Mouse (Mus musculus): ENCODE measurements at regions not wholly inside any gene's neighbourhood (a gene's known extent, or its start where the extent isn't known, plus 50 kb on each side); places are given as distances from the start of the nearest gene placed in this dataset.
A peak's percentile ranks its signal among the peaks of the same experiment; 100 is the strongest.
"Not testable (repeated sequence)": the region's sequence is repeated elsewhere in the genome, so short reads cannot be mapped to it uniquely, and the experiment has no call there.

DNA sequence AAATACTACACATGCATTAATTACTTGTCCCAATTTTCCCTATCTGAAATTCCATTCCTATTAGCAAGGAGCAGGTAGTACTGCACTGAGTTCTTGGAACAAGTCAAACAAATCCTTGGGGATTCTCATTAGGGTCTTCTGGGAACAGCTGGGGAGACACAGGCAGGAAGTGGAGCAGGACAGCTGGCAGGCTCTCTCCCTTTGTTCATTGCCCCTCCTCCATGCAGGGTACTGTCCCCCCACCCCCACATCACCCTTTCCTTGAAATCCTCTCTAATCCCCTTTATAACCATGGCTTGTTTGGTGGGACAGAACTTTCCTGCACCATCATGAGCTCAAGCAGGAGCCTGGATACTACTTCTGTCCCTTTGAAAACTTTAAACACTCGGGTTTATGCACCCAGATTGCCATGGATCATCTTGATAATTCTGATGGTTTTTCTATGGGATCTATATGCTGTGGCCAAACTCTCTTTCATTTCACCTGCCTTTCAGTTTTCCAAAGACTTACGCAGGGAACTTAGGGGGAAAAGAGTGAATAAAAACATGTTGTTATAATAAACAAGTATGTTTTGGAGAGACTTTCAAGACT is 358.2 kb upstream of the Cypt12 start:
- CTCF ChIA-PET = no interaction called here
- in situ Hi-C loops (cut with MboI; ENCODE audit: low pct_unique_long_range_greater_than_20kb) = no loop called here
- no peak for DNase-seq (ENCODE audit: low read depth, low spot score)
- no peak for TF ChIP-seq CTCF (IDR thresholded peaks at IDR 0.05)
- ATAC-seq = no peak
- H3K27me3 ChIP-seq = peaks cover 7% of the 10 kb centered on the region
- POLR2A ChIA-PET = no interaction called here

- peaks cover 7% of the 10 kb centered on the region for H3K27me3 ChIP-seq
- no peak for DNase-seq (ENCODE audit: low read depth, low spot score)
- ChIA-PET CTCF (interaction anchor here (1.1 kb wide), 1 partner anchor 10 kb away, joined by 3 read pairs; no protein-coding TSS in a partner anchor), POLR2A (no interaction called here)
- no peak for TF ChIP-seq CTCF (IDR thresholded peaks at IDR 0.05)
- no peak for ATAC-seq
- in situ Hi-C loops (cut with MboI; ENCODE audit: low pct_unique_long_range_greater_than_20kb) = no loop called here
Observed at GRCm38 (mm10) chr3:17592463-17592862, 355.7 kb upstream of the Cypt12 start.

DNA sequence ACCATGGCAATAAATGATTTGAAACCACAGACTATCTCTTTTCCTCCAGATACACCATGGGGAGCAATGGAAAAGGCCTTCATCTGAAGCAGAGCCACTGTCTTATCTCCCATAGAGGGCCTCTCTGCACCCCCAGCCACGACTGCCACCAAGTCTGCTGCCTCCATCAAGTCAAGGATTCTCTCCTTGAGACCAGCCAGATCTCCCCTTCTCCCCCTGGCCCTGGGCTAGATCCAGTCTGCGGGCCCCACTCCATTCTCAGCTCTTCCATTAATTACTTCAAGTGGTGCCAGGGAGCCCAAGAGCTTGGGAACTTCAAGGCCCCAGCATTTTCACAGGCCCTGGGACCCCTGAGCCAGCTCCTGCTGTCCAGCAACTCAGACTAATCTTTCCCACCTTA is 351.8 kb upstream of the Cypt12 start:
- DNase-seq (ENCODE audit: low read depth, low spot score) = no peak
- no peak for ATAC-seq
- ChIA-PET POLR2A (no interaction called here), CTCF (no interaction called here)
- in situ Hi-C loops (cut with MboI; ENCODE audit: low pct_unique_long_range_greater_than_20kb) = no loop called here
- no peaks in the 10 kb centered on the region for H3K27me3 ChIP-seq
- TF ChIP-seq CTCF (IDR thresholded peaks at IDR 0.05) = no peak

- peak; percentile 43 for TF ChIP-seq CTCF (IDR thresholded peaks at IDR 0.05)
- ChIA-PET POLR2A (no interaction called here), CTCF (no interaction called here)
- DNase-seq (ENCODE audit: low read depth, low spot score) (no peak), ATAC-seq (no peak)
- in situ Hi-C loops (cut with MboI; ENCODE audit: low pct_unique_long_range_greater_than_20kb) = no loop called here
- peaks cover under 1% of the 10 kb centered on the region for H3K27me3 ChIP-seq
Observed at GRCm38 (mm10) chr3:17613486-17613885, 334.7 kb upstream of the Cypt12 start.

DNA sequence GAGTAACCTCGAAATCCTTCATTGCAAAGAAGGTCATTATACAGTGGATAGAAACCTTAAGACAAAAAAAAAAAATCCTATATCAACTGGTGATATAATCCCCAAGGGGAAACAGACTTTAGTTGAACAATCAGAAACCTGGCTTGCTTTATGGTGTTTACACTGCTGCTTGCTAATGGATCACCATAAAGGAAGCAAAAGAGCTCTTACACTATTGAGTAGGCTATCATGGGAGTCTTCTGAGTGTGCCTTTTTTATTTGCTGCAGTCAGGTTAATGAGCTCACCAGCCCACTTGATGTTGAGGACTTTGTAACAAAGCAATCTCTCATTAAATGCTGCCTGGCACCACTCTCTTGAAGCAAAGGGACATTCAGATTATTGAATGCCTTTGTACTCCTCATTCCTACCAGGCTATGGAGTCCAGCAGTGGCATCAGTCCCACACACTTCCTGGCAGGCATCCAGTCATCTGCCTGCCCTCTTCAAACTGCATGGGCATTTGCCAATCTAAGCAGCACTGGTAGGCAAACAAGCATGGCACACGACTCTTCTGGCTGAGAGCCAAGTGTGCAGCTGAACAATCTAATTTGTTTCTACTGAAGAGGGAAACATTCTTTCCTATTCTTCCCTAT is 331.7 kb upstream of the Cypt12 start:
- no peak for DNase-seq (ENCODE audit: low read depth, low spot score)
- no peak for TF ChIP-seq CTCF (IDR thresholded peaks at IDR 0.05)
- in situ Hi-C loops (cut with MboI; ENCODE audit: low pct_unique_long_range_greater_than_20kb) = no loop called here
- POLR2A ChIA-PET = no interaction called here
- no peak for ATAC-seq
- peaks cover 5% of the 10 kb centered on the region for H3K27me3 ChIP-seq
- CTCF ChIA-PET = no interaction called here

- CTCF ChIA-PET = interaction anchor here (1.2 kb wide), 1 partner anchor 17 kb away, joined by 6 read pairs; no protein-coding TSS in a partner anchor
- POLR2A ChIA-PET = no interaction called here
- no peak for TF ChIP-seq CTCF (IDR thresholded peaks at IDR 0.05)
- peaks cover 5% of the 10 kb centered on the region for H3K27me3 ChIP-seq
- in situ Hi-C loops (cut with MboI; ENCODE audit: low pct_unique_long_range_greater_than_20kb) = no loop called here
- no peak for ATAC-seq
- DNase-seq (ENCODE audit: low read depth, low spot score) = no peak
Observed at GRCm38 (mm10) chr3:17619489-17619888, 328.7 kb upstream of the Cypt12 start.

- DNase-seq (ENCODE audit: low read depth, low spot score) (no peak), ATAC-seq (no peak)
- ChIA-PET CTCF (interaction anchor here (1.2 kb wide), 1 partner anchor 16 kb away, joined by 6 read pairs; no protein-coding TSS in a partner anchor), POLR2A (no interaction called here)
- in situ Hi-C loops (cut with MboI; ENCODE audit: low pct_unique_long_range_greater_than_20kb) = no loop called here
- peaks cover 5% of the 10 kb centered on the region for H3K27me3 ChIP-seq
- TF ChIP-seq CTCF (IDR thresholded peaks at IDR 0.05) = no peak
Observed at GRCm38 (mm10) chr3:17619890-17620289, 328.3 kb upstream of the Cypt12 start.

DNA sequence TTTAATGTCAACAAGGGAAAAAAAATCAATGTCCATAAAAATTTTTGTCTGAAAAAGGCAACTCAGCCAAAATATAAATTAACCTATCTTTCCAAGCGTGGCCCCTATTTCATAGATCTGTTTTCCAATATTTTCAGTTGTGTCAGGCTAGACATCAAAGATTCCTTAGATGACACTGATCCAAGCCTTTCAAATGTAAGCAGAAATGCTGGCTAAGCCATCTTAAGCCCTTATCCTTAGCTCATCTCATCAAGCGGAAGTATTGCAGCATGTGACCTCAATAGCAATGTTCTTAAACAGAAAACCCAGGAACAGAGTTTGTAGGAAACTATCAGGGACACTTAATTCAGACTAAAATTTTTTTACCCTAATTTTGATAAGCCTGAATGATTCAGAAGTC is 327.8 kb upstream of the Cypt12 start:
- no peak for ATAC-seq
- CTCF ChIA-PET = no interaction called here
- peaks cover 5% of the 10 kb centered on the region for H3K27me3 ChIP-seq
- DNase-seq (ENCODE audit: low read depth, low spot score) = no peak
- no peak for TF ChIP-seq CTCF (IDR thresholded peaks at IDR 0.05)
- in situ Hi-C loops (cut with MboI; ENCODE audit: low pct_unique_long_range_greater_than_20kb) = no loop called here
- POLR2A ChIA-PET = no interaction called here

DNA sequence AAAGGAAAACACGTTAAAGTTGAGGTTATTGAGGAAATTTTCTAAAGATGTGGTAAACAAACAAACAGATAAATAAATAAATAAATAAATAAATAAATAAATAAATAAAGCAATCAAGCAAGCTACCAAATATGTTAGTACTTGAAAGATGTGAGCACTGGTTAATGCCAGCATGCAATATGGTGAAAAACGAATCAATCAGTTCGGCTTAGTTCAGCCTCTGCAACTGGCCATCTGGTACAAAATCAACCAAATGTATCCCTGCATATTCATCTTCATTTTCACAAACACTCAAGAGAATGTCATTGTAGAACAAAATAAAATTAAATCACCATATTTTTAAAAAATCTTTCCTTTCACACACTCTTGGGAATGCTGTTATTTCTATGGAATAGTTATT is 315.7 kb upstream of the Cypt12 start:
- CTCF ChIA-PET = no interaction called here
- ATAC-seq = no peak
- TF ChIP-seq CTCF (IDR thresholded peaks at IDR 0.05) = no peak
- in situ Hi-C loops (cut with MboI; ENCODE audit: low pct_unique_long_range_greater_than_20kb) = no loop called here
- DNase-seq (ENCODE audit: low read depth, low spot score) = no peak
- H3K27me3 ChIP-seq = peaks cover 4% of the 10 kb centered on the region
- POLR2A ChIA-PET = no interaction called here

GRCm38 (mm10) chr3:17636276-17636675 is 311.9 kb upstream of the Cypt12 start:
- in situ Hi-C loops (cut with MboI; ENCODE audit: low pct_unique_long_range_greater_than_20kb) = no loop called here
- H3K27me3 ChIP-seq = peaks cover 4% of the 10 kb centered on the region
- POLR2A ChIA-PET = interaction anchor here (0.7 kb wide), 1 partner anchor 42 kb away, joined by 3 read pairs; no protein-coding TSS in a partner anchor
- CTCF ChIA-PET = interaction anchor here (2.2 kb wide), 1 partner anchor 17 kb away, joined by 6 read pairs; no protein-coding TSS in a partner anchor
- DNase-seq (ENCODE audit: low read depth, low spot score) = no peak
- TF ChIP-seq CTCF (IDR thresholded peaks at IDR 0.05) = no peak
- no peak for ATAC-seq

- H3K27me3 ChIP-seq; ATAC-seq; CTCF ChIA-PET; in situ Hi-C loops (cut with MboI; ENCODE audit: low pct_unique_long_range_greater_than_20kb); POLR2A ChIA-PET; DNase-seq (ENCODE audit: low read depth, low spot score): not testable (repeated sequence)
Observed at GRCm38 (mm10) chr3:17659988-17660387, 288.2 kb upstream of the Cypt12 start.

GRCm38 (mm10) chr3:17661987-17662386 is 286.2 kb upstream of the Cypt12 start:
- DNase-seq (ENCODE audit: low read depth, low spot score) = no peak
- H3K27me3 ChIP-seq = no peaks in the 10 kb centered on the region
- ChIA-PET CTCF (no interaction called here), POLR2A (no interaction called here)
- ATAC-seq = no peak
- in situ Hi-C loops (cut with MboI; ENCODE audit: low pct_unique_long_range_greater_than_20kb) = no loop called here
- no peak for TF ChIP-seq CTCF (IDR thresholded peaks at IDR 0.05)
